In the genomic region with DNA sequence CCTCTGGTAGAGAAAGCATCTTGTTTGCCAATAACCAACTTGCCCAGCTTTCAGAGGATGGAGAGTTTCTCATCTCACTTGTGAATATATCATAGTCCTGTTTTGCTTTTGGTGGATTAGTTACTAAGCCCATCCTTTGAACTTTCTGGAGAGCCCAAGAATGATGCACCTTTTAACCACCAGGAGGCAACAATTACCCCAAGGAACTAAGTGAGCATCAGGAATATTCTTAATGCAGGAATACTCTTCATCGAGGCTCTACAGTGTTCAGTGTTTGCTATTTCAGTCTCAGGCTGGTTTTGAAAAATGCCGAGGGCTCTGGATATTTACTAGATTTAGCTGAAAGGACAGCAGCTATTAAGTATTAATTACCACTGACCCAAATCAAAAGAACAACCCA, we compare ENCODE assay signal across 10 mouse cellular contexts. TPM values are rescaled to one million over a fixed set of nuclear protein-coding genes. Genes with fewer than 3 reads are reported as not detected.
DNase-seq lines count a peak whose midpoint lies in the region; ATAC-seq and TF ChIP-seq lines count a peak whose summit lies in the region.
"Had no signal": no experiment of that assay in that cellular context is flagged by ENCODE, and none has a peak within 500 bp of the region (broad histone marks: within the 10 kb centered on the region; RNA-seq: fewer than 3 reads in every experiment).

No protein-coding gene starts in this region.

- peaks cover 25% of the 10 kb centered on the region for H3K36me3 ChIP-seq in kidney, postnatal 0 days (ENCODE audit: insufficient read depth, low read length)
- H3K36me3 ChIP-seq in kidney, embryonic 15.5 days: peaks cover 84% of the 10 kb centered on the region

- H3K4me2 ChIP-seq in kidney, postnatal 0 days (ENCODE audit: low read length): no peak overlapping the region
- H3K4me2 ChIP-seq in kidney, embryonic 15.5 days: no peak overlapping the region

- H3K27me3 ChIP-seq in kidney, postnatal 0 days (ENCODE audit: insufficient read depth, low read length): no peaks in the 10 kb centered on the region
- no peaks in the 10 kb centered on the region for H3K27me3 ChIP-seq in kidney, embryonic 15.5 days

- no peaks in the 10 kb centered on the region for H3K4me1 ChIP-seq in kidney, postnatal 0 days (replicated peaks; ENCODE audit: insufficient read depth, low read length)
- H3K4me1 ChIP-seq in kidney, embryonic 15.5 days: no peaks in the 10 kb centered on the region

- no peaks in the 10 kb centered on the region for H3K9me3 ChIP-seq in kidney, postnatal 0 days (replicated peaks; ENCODE audit: low read length)
- no peaks in the 10 kb centered on the region for H3K9me3 ChIP-seq in kidney, embryonic 15.5 days (replicated peaks)

- no peak overlapping the region for H3K9ac ChIP-seq in kidney, postnatal 0 days (ENCODE audit: low read depth, low read length)
- no peak overlapping the region for H3K9ac ChIP-seq in kidney, embryonic 15.5 days

- H3K27ac ChIP-seq in kidney, postnatal 0 days: no peak overlapping the region
- H3K27ac ChIP-seq in kidney, embryonic 15.5 days: no peak overlapping the region

- no peak overlapping the region for H3K4me3 ChIP-seq in kidney, postnatal 0 days (replicated peaks; ENCODE audit: low read depth, low read length)
- no peak overlapping the region for H3K4me3 ChIP-seq in kidney, embryonic 15.5 days (replicated peaks)

- ATAC-seq in cerebellum, adult (ENCODE audit: insufficient number of reproducible peaks, low FRiP score, low TSS enrichment): no peak
- ATAC-seq in kidney, postnatal 0 days (replicated peaks; ENCODE audit: low FRiP score, low read depth): peak; percentile 41; the same call in 1 of the 2 replicates
- ATAC-seq in kidney, embryonic 15.5 days (replicated peaks; ENCODE audit: low FRiP score): no peak
- ATAC-seq in megakaryocyte progenitor cell, adult 5-6 weeks (replicated peaks; ENCODE audit: poor library complexity): peak; percentile 55; the same call in 1 of the 2 replicates

- intact Hi-C loops in left cerebral cortex, postnatal 4 days (cut with DNase I): loop anchor here (10.0 kb wide), 1 partner anchor 145 kb away; no protein-coding TSS in a partner anchor

- DNase-seq in cerebellum, adult 8-10 months: peak; percentile 27
- DNase-seq in kidney, postnatal 0 days (ENCODE audit: low spot score): peak; percentile 81
- peak; percentile 30 for DNase-seq in T-cell, adult 2 months (ENCODE audit: low spot score)
- DNase-seq in left cerebral cortex, postnatal 4 days: no peak
- DNase-seq in left cerebral cortex, adult 9 months (ENCODE audit: low spot score in 2 of 2): no peak

- TF ChIP-seq CTCF in kidney, postnatal 0 days (IDR thresholded peaks at IDR 0.05; ENCODE audit: low read depth): peak; percentile 75

- WGBS in kidney, postnatal 0 days: 52% methylated on average over 2 of the region's 2 CpGs
- WGBS in kidney, embryonic 15.5 days: 67% methylated on average over 2 of the region's 2 CpGs

RNA-seq across cellular contexts. Expression of gene Ccni, which starts 26.0 kb away (rescaled TPM):
- polyA plus RNA-seq in kidney, postnatal 0 days (2015; fragmentation: Nextera tagmentation; extraction: Ambion mirVana): 119 and 121 TPM in 2 replicates
- 111 and 124 TPM in 2 replicates for polyA plus RNA-seq in kidney, embryonic 15.5 days (2015; fragmentation: Nextera tagmentation; extraction: Ambion mirVana)
- 184 and 191 TPM in 2 replicates for total RNA-seq in megakaryocyte progenitor cell, adult 5-6 weeks (2015)
- total RNA-seq in megakaryocyte progenitor cell, adult 5-6 weeks (2017): 159 and 163 TPM in 2 replicates
- total RNA-seq in left cerebral cortex, postnatal 4 days (2021): 100 to 1,000 TPM; 267 to 277 TPM

RNA-seq across cellular contexts. Expression of gene 2010109A12Rik, which starts 26.1 kb away (rescaled TPM):
- 2.3 and 3.0 TPM in 2 replicates for polyA plus RNA-seq in kidney, postnatal 0 days (2015; fragmentation: Nextera tagmentation; extraction: Ambion mirVana)
- polyA plus RNA-seq in kidney, embryonic 15.5 days (2015; fragmentation: Nextera tagmentation; extraction: Ambion mirVana): 2.0 and 2.5 TPM in 2 replicates
- total RNA-seq in megakaryocyte progenitor cell, adult 5-6 weeks (2015): 0.77 and 0.90 TPM in 2 replicates
- total RNA-seq in megakaryocyte progenitor cell, adult 5-6 weeks (2017): 3.0 and 4.3 TPM in 2 replicates
- total RNA-seq in left cerebral cortex, postnatal 4 days (2021): under 1 TPM in 1 of 2 experiments, not detected in 1; 0.98 TPM
- polyA plus RNA-seq: C2C12; large intestine, adult 2 months had no signal

Comparison
In these comparisons a context has a peak if more than half of its experiments do, and no peak if none do; other contexts are left out.
1. ATAC-seq: peak in kidney, postnatal 0 days (single experiment) and megakaryocyte progenitor cell, adult 5-6 weeks (single experiment); none in cerebellum, adult (single experiment) and kidney, embryonic 15.5 days (single experiment).
2. DNase-seq: peak in cerebellum, adult 8-10 months (single experiment), kidney, postnatal 0 days (single experiment) and T-cell, adult 2 months (single experiment); none in left cerebral cortex, postnatal 4 days (single experiment) and left cerebral cortex, adult 9 months (0 of 2).